Mouse (Mus musculus): Measurements from ENCODE around the gene Clec2e. TPM values are rescaled to one million over a fixed set of nuclear protein-coding genes. Genes with fewer than 3 reads are reported as not detected.

Gene Clec2e
- polyA plus RNA-seq, 1 experiment, result not detected

DNA sequence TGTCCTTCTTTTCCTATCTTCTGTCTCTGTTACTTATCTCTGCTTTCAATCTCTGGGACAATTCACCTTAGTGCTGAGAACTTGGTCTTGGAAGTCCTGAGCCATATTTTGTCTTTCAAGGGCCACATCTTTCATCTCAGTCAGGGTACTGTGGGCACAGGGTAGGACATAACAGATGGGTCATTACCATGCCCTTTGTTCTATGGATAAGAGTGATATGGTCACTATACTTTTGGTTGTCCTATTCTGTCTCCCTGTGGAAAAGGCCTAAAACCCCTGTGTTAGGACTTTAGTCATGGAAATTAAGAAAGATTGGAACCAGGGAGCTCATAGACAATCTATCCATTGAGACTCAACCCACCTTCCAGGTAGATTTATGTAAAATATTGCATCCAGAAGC, 34.2 kb downstream of the Clec2e start:
- TF ChIP-seq GATA1 (IDR thresholded peaks at IDR 0.05; ENCODE audit: low read length), result no peak

DNA sequence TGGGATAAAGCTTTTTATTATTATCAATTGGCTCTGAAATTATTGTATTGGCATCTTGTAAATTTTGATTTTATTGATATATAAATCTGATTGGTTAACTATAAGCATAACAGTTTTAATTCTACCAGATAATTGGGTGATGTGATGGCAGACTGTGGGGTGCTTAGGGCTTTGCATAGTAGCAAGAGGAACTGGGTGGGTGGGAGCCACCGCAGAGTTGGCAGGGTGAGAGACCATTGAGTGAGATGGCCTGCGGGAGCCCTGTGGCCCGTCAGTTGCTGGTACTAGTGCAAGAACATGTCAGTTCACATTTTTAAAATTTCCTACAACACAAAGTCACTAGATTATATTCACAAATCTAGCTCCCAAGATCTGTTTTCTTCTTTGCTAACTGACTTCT, 34.9 kb downstream of the Clec2e start:
- no peak for TF ChIP-seq GATA1 (IDR thresholded peaks at IDR 0.05; ENCODE audit: low read length)

DNA sequence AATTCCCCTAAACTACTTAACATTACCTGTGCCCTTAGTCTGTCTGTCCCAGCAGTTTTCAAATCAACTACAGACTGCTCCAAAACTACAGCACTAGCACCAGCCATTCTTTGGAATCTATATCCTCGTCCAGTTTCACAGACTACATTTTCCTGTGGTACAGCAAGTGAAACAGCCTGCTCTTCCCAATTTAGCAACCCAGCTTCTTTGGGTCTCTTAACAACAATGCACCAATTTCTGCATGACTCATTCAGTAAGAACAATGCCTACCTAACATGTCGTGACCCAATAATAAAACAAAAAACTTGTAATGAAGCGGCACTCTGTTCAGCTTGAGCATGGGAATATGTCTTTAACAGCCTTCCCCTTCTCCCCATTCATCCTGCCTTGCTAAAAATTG, 35.3 kb downstream of the Clec2e start:
- TF ChIP-seq GATA1 (IDR thresholded peaks at IDR 0.05; ENCODE audit: low read length), result no peak

DNA sequence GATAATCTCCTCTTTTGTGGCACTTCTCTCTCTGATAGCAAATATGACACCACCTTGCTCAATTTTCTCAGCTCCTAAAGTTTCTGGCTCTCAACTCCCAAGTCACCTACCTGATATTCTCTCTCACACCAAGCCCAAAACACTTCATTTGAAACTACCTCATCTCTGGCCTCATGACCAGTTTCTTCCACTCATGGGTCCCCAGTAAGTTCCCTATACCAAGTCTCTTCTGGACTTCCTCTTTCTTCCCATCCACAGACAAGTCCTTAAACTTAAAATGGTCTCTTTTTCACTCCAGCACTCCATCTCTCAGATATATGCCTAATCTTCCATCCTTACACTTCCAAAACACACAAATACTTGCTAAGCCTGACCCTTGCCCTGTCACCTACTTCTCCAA, 42.7 kb downstream of the Clec2e start:
- no peak for TF ChIP-seq GATA1 (IDR thresholded peaks at IDR 0.05; ENCODE audit: low read length)

DNA sequence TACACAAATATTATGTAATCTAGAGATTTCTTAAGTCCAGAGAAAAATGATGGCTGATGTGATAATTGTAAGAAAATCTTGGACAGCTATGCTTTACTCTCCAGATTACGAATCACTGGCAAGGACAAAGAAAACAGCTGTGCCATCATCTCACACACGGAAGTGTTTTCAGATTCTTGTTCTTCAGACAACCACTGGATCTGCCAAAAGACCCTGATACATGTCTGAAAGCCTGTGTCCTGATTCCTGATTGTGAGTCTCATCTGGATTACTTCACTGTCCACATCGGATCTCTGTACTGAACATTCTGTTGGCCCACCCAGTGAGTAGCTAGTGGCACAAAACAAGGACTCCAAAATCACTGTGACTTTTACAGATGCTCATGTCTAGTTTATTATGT, 44.5 kb downstream of the Clec2e start:
- no peak for TF ChIP-seq GATA1 (IDR thresholded peaks at IDR 0.05; ENCODE audit: low read length)

DNA sequence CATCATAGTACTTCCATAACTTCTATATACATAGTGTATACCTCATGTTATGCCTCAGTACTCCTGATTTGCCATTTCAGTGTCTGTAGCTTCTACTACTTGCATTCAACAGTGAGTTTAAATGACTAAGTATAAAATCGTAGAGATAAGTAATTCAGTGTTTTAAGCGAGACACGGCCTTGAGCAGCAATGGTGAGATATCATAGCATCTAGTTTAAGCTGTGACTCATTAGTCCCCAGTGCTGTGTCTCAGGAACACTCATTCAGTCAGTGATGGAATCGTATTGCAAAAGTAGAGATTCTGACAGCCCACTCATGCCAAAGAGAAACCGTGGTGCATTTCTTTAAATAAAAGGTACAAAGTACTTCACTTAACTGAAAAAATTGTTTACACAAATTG, 49.0 kb downstream of the Clec2e start:
- no peak for TF ChIP-seq GATA1 (IDR thresholded peaks at IDR 0.05; ENCODE audit: low read length)

DNA sequence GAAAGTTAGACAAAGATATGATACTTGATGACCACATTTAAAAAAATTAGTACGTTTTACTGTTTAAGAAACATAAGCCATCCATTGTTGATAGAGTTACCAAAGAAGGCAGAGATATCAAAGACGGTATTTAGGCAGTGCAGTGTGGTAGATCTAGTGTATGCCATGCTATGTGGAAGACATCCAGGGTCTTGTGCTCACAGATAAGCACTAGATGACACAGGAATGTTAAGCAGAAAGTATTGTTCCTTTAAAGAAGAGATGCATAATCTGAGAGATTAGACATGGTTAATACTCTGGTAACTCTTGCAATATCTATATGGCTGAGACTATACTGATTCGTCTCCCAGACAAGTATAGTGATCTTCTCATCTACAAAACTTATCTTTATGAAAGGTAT, 49.6 kb downstream of the Clec2e start:
- TF ChIP-seq GATA1 (IDR thresholded peaks at IDR 0.05; ENCODE audit: low read length), result no peak

DNA sequence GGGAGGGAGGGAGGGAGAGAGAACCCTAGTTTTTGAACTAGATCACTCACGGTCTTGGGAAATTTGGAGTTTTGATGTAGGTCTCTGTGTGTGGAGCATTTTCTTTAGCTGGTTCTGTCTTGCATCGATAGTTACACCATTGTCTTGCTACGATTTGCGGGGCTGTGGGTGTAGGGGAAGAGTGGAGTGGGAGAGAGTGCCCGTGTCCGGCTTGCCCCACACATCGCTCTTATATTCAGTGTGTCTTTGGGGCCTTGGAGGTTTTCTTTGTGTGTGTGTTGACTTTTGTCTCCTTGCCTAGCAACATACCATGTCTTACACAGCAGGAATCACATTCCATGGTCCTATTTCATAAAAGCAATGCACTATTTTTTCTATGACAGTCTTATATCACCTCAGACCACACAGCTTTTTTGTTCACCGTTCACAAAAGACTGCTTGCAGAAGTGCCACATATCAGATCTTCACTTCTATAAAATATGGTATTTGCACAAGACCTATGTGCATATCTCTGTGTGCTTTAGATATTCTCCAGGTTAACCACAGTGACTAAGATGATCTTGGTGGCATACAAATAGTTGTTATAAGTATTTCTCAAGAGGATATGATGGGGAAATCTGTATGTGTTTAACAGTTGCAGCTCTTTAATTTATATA, 51.0 kb downstream of the Clec2e start:
- TF ChIP-seq GATA1 (IDR thresholded peaks at IDR 0.05; ENCODE audit: low read length), result no peak

DNA sequence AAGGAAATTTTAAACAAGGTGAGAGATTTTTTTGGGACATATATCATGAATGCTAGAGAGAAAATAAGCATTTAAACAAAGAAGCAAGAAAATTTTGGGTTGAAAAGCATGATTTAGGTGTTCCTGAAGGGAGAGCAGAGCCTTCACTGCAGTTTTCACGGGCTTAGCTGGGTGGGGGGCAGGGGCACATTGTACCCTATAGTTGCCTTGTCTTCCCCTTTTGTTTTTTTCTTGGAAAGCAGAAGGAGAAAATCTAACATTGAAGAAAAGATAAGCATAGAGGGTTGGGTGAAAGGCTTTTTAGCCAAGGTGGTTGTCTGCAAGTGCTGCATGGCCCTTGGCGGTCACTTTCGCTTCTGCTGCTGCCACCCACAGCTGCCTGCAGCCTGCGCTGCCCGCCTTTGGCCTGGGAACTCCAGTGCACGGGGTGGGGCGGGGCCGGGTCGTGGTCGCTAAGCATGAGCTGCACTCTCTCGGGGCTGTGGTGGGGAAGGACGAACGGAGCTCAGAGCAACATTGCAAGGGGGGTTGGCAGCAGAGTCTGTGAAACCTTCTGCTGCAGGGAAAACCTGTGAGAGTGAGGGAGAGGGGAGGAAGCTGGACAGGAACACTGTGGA, 51.7 kb downstream of the Clec2e start:
- no peak for TF ChIP-seq GATA1 (IDR thresholded peaks at IDR 0.05; ENCODE audit: low read length)

DNA sequence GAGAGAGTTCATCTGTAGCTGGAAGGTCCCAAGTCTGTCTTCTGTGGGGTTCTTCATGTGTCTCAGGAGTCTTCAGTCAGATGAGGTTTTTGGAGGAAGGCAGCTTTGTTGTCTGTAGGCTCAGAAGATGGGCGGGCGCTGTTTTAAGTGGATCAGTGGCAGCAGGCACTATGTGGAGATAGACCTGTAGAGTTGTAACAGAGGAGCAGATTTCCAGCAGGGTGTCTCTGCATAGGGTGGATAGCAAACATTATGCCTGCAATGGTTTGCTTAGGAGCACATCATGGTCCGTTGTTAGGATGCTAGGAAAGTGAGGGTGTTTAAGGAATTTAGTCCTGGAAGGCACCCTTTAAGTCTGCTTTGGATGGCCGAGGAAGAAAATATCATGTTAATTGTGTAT, 52.3 kb downstream of the Clec2e start:
- no peak for TF ChIP-seq GATA1 (IDR thresholded peaks at IDR 0.05; ENCODE audit: low read length)

DNA sequence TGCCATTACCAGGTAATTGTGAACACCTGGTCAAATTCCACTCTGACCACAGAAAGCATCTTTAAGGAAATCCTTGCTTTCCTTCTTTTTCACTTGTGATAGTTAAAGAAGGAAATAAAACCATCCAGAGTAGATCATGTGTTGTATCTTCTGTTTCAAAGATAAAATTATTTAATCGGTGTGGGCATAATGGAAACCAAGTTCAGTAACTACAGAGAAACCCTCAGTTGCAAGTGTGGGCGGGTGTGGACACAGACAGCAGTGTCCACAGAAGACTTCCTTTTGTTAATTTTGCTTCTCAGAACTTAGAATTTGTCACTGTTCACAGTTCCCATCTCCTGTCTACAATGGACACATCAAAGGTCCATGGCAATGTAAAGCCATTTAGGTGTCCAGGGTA, 55.1 kb downstream of the Clec2e start, which contains the start of gene Klrb1f:
Gene Klrb1f, plus strand, starts transcription at position 301 of the 400 bp plus-strand sequence.
- TF ChIP-seq GATA1 (IDR thresholded peaks at IDR 0.05; ENCODE audit: low read length), result no peak

DNA sequence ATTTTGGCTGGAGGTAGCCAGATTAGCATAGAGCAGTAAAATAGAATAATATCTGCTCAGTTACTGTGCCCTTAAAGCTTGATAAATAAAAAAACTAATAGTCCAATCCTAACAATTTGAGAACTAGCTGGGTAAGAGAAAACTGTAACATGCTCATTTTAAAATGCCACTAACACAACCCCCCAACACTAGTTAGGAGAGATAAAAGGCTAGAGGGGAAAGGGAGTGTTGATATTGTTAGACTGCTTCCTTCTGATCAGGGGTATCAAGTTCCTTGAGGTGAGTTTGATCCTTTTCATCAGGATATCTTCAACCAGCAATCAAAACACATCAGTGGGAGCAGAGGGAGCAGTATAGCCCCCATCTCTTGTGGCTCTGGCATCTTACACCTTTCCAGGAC, 58.2 kb downstream of the Clec2e start:
- no peak for TF ChIP-seq GATA1 (IDR thresholded peaks at IDR 0.05; ENCODE audit: low read length)

Other genes with a start within 250 kb of the Clec2e start
- gene Clec2i, start 213.3 kb downstream of the Clec2e start, polyA plus RNA-seq (2012), result not detected in 2 replicates
- gene BC035044, start 209.8 kb downstream of the Clec2e start, polyA plus RNA-seq (2012), result not detected in 2 replicates
- gene Clec2g, start 166.5 kb downstream of the Clec2e start, polyA plus RNA-seq (2012), result not detected in 2 replicates
- not detected in 2 replicates for gene Klrb1f, start 55.0 kb downstream of the Clec2e start, polyA plus RNA-seq (2012)
- gene Clec2d, start 79.7 kb upstream of the Clec2e start, polyA plus RNA-seq (2012), result not detected in 2 replicates
- not detected in 2 replicates for gene Cd69, start 174.5 kb upstream of the Clec2e start, polyA plus RNA-seq (2012)
- not detected in 2 replicates for gene 4922502D21Rik, start 230.9 kb upstream of the Clec2e start, polyA plus RNA-seq (2012)
- gene Clec12a, start 241.8 kb upstream of the Clec2e start, polyA plus RNA-seq (2012), result not detected in 2 replicates

All from G1E-ER4 (cell line).